In the genomic region with DNA sequence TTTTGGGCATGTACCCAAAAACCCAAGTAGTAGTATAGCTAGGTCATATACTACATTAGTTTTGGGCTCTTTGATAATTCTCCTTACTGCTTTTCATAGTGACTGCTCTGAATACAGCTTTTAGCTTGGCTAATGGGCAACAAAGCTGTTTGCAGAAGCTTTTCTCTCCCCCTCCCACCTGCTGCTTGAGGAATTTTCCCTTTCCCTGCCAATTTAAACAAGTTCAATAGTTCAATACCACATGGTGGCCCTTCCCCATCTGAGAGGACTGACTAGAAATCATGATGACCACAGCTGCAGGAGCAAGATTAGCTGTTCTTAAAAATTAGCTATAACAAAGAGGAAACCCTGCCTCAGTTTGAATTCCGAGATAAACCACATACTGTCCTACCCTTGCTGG, we compare ENCODE assay signal across 19 mouse cellular contexts. TPM values are rescaled to one million over a fixed set of nuclear protein-coding genes. Genes with fewer than 3 reads are reported as not detected.
DNase-seq lines count a peak whose midpoint lies in the region; ATAC-seq lines count a peak whose summit lies in the region.
"Had no signal": no experiment of that assay in that cellular context is flagged by ENCODE, and none has a peak within 500 bp of the region (broad histone marks: within the 10 kb centered on the region; RNA-seq: fewer than 3 reads in every experiment).

No protein-coding gene starts in this region.

- DNase-seq in midbrain, embryonic 11.5 days (ENCODE audit: low spot score, missing footprints), result no peak
- peak; percentile 77 for DNase-seq in Muller cell, postnatal 12 days (ENCODE audit: inconsistent ontology term)
- DNase-seq in embryo, embryonic 11 days, result peak; percentile 27
- no peak for DNase-seq in left cerebral cortex, postnatal 36 days (ENCODE audit: low spot score in 2 of 2)
- DNase-seq: adrenal gland, adult 8-10 months; cerebellum, adult 18-20 months; gastrocnemius, postnatal 25 days; layer of hippocampus, postnatal 36 days; lung, postnatal 14 days; right cerebral cortex, postnatal 14 days had no signal

- intact Hi-C loops in left cerebral cortex, postnatal 36 days (cut with DNase I), result no loop called here

- H3K27ac ChIP-seq in forebrain, embryonic 13.5 days, result no peak overlapping the region
- no peak overlapping the region for H3K27ac ChIP-seq in forebrain, embryonic 15.5 days (replicated peaks)
- no peak overlapping the region for H3K27ac ChIP-seq in midbrain, embryonic 11.5 days (ENCODE audit: low read depth, low read length)
- no peak overlapping the region for H3K27ac ChIP-seq in midbrain, embryonic 13.5 days
- H3K27ac ChIP-seq: hindbrain, embryonic 10.5 days; intestine, embryonic 15.5 days; liver, embryonic 14.5 days had no signal

- H3K9me3 ChIP-seq in forebrain, embryonic 13.5 days (replicated peaks), result no peaks in the 10 kb centered on the region
- no peaks in the 10 kb centered on the region for H3K9me3 ChIP-seq in forebrain, embryonic 15.5 days
- H3K9me3 ChIP-seq in midbrain, embryonic 11.5 days (ENCODE audit: control insufficient read depth, low read length), result no peaks in the 10 kb centered on the region
- no peaks in the 10 kb centered on the region for H3K9me3 ChIP-seq in midbrain, embryonic 13.5 days
- H3K9me3 ChIP-seq: hindbrain, embryonic 10.5 days; intestine, embryonic 15.5 days had no signal

- H3K27me3 ChIP-seq in forebrain, embryonic 13.5 days, result no peaks in the 10 kb centered on the region
- no peaks in the 10 kb centered on the region for H3K27me3 ChIP-seq in forebrain, embryonic 15.5 days
- H3K27me3 ChIP-seq in midbrain, embryonic 11.5 days (ENCODE audit: control insufficient read depth, insufficient read depth, low read length), result no peaks in the 10 kb centered on the region
- H3K27me3 ChIP-seq in midbrain, embryonic 13.5 days, result no peaks in the 10 kb centered on the region
- H3K27me3 ChIP-seq: intestine, embryonic 15.5 days had no signal

- 27% methylated on average over 1 of the region's 1 CpGs for WGBS in forebrain, embryonic 13.5 days
- WGBS in forebrain, embryonic 15.5 days, result 25% methylated on average over 1 of the region's 1 CpGs
- WGBS in midbrain, embryonic 11.5 days, result 59% methylated on average over 1 of the region's 1 CpGs
- whole genome bisulfite sequencing in midbrain, embryonic 13.5 days, result 55% methylated on average over 1 of the region's 1 CpGs

- H3K4me2 ChIP-seq in forebrain, embryonic 13.5 days, result no peak overlapping the region
- no peak overlapping the region for H3K4me2 ChIP-seq in forebrain, embryonic 15.5 days (replicated peaks)
- H3K4me2 ChIP-seq in midbrain, embryonic 11.5 days, result no peak overlapping the region
- no peak overlapping the region for H3K4me2 ChIP-seq in midbrain, embryonic 13.5 days (replicated peaks)
- H3K4me2 ChIP-seq: intestine, embryonic 15.5 days had no signal

- no peaks in the 10 kb centered on the region for H3K4me1 ChIP-seq in forebrain, embryonic 13.5 days
- no peaks in the 10 kb centered on the region for H3K4me1 ChIP-seq in forebrain, embryonic 15.5 days
- H3K4me1 ChIP-seq in midbrain, embryonic 11.5 days (ENCODE audit: control insufficient read depth, insufficient read depth, low read length), result no peaks in the 10 kb centered on the region
- H3K4me1 ChIP-seq in midbrain, embryonic 13.5 days (replicated peaks), result no peaks in the 10 kb centered on the region
- H3K4me1 ChIP-seq: hindbrain, embryonic 10.5 days; intestine, embryonic 15.5 days had no signal

- no peak overlapping the region for H3K4me3 ChIP-seq in forebrain, embryonic 13.5 days
- H3K4me3 ChIP-seq in forebrain, embryonic 15.5 days, result no peak overlapping the region
- no peak overlapping the region for H3K4me3 ChIP-seq in midbrain, embryonic 11.5 days (ENCODE audit: low read depth, low read length)
- no peak overlapping the region for H3K4me3 ChIP-seq in midbrain, embryonic 13.5 days (replicated peaks)
- H3K4me3 ChIP-seq: hindbrain, embryonic 10.5 days; intestine, embryonic 15.5 days had no signal

- peaks cover 7% of the 10 kb centered on the region; the same call in 1 of the 2 replicates for H3K36me3 ChIP-seq in forebrain, embryonic 13.5 days (ENCODE audit: poor library complexity, severe bottlenecking)
- H3K36me3 ChIP-seq in forebrain, embryonic 15.5 days, result peaks cover 5% of the 10 kb centered on the region
- no peaks in the 10 kb centered on the region for H3K36me3 ChIP-seq in midbrain, embryonic 11.5 days (ENCODE audit: control insufficient read depth, insufficient read depth, low read length)
- H3K36me3 ChIP-seq in midbrain, embryonic 13.5 days, result peaks cover 11% of the 10 kb centered on the region
- H3K36me3 ChIP-seq: intestine, embryonic 15.5 days had no signal

- H3K9ac ChIP-seq in forebrain, embryonic 13.5 days, result no peak overlapping the region
- H3K9ac ChIP-seq in forebrain, embryonic 15.5 days (replicated peaks), result no peak overlapping the region
- no peak overlapping the region for H3K9ac ChIP-seq in midbrain, embryonic 11.5 days (ENCODE audit: low read length)
- H3K9ac ChIP-seq in midbrain, embryonic 13.5 days (replicated peaks), result no peak overlapping the region
- H3K9ac ChIP-seq: intestine, embryonic 15.5 days; liver, embryonic 14.5 days had no signal

- peak; percentile 41; the same call in 1 of the 2 replicates for ATAC-seq in forebrain, embryonic 13.5 days
- no peak for ATAC-seq in forebrain, embryonic 15.5 days (replicated peaks)
- peak; percentile 51; the same call in 1 of the 2 replicates for ATAC-seq in midbrain, embryonic 11.5 days (ENCODE audit: low FRiP score)
- ATAC-seq in midbrain, embryonic 13.5 days, result no peak
- ATAC-seq: intestine, embryonic 15.5 days had no signal

RNA-seq across cellular contexts. Expression of a gene that starts 15.7 kb away (rescaled TPM):
- 5.0 and 5.7 TPM in 2 replicates for polyA plus RNA-seq in forebrain, embryonic 13.5 days (2015; fragmentation: Nextera tagmentation; extraction: Ambion mirVana)
- polyA plus RNA-seq in forebrain, embryonic 15.5 days (2015; fragmentation: Nextera tagmentation; extraction: Ambion mirVana), result 9.6 and 9.8 TPM in 2 replicates
- 2.6 and 4.0 TPM in 2 replicates for polyA plus RNA-seq in midbrain, embryonic 11.5 days (2014; fragmentation: Nextera tagmentation; extraction: Ambion mirVana)
- 12.0 and 14.8 TPM in 2 replicates for polyA plus RNA-seq in midbrain, embryonic 13.5 days (2015; fragmentation: Nextera tagmentation; extraction: Ambion mirVana)
- total RNA-seq in left cerebral cortex, postnatal 36 days (2021), result 10 to 100 TPM in 1 of 2 experiments, 1 to 10 TPM in 1; 8.4 to 12.3 TPM

RNA-seq across cellular contexts. Expression of a gene that starts 39.1 kb away (rescaled TPM):
- polyA plus RNA-seq in forebrain, embryonic 13.5 days (2015; fragmentation: Nextera tagmentation; extraction: Ambion mirVana), result 50.7 and 54.5 TPM in 2 replicates
- polyA plus RNA-seq in forebrain, embryonic 15.5 days (2015; fragmentation: Nextera tagmentation; extraction: Ambion mirVana), result 50.6 and 54.7 TPM in 2 replicates
- polyA plus RNA-seq in midbrain, embryonic 11.5 days (2014; fragmentation: Nextera tagmentation; extraction: Ambion mirVana), result 60.0 and 66.7 TPM in 2 replicates
- 57.4 and 63.3 TPM in 2 replicates for polyA plus RNA-seq in midbrain, embryonic 13.5 days (2015; fragmentation: Nextera tagmentation; extraction: Ambion mirVana)
- total RNA-seq in left cerebral cortex, postnatal 36 days (2021), result 10 to 100 TPM; 19.2 to 39.5 TPM

RNA-seq across cellular contexts. Expression of a gene that starts 58.6 kb away (rescaled TPM):
- 2.4 TPM in 1 of 2 replicates, not detected in the other for polyA plus RNA-seq in forebrain, embryonic 13.5 days (2015; fragmentation: Nextera tagmentation; extraction: Ambion mirVana)
- polyA plus RNA-seq in forebrain, embryonic 15.5 days (2015; fragmentation: Nextera tagmentation; extraction: Ambion mirVana), result not detected in 2 replicates
- not detected in 2 replicates for polyA plus RNA-seq in midbrain, embryonic 11.5 days (2014; fragmentation: Nextera tagmentation; extraction: Ambion mirVana)
- 1.1 and 1.5 TPM in 2 replicates for polyA plus RNA-seq in midbrain, embryonic 13.5 days (2015; fragmentation: Nextera tagmentation; extraction: Ambion mirVana)
- total RNA-seq in left cerebral cortex, postnatal 36 days (2021), result not detected
- total RNA-seq: adrenal gland, adult 8-10 months; gastrocnemius, postnatal 25 days; heart, adult 8-10 months; layer of hippocampus, postnatal 36 days; left cerebral cortex, postnatal 25 days; megakaryocyte-erythroid progenitor cell, adult 5-6 weeks had no signal
- polyA plus RNA-seq: hindbrain, embryonic 10.5 days had no signal

Comparison
In these comparisons a context has a peak if more than half of its experiments do, and no peak if none do; other contexts are left out.
1. ATAC-seq: peak in forebrain, embryonic 13.5 days (single experiment) and midbrain, embryonic 11.5 days (single experiment); none in forebrain, embryonic 15.5 days (single experiment) and midbrain, embryonic 13.5 days (single experiment).
2. DNase-seq: peak in Muller cell, postnatal 12 days (single experiment) and embryo, embryonic 11 days (single experiment); none in midbrain, embryonic 11.5 days (single experiment) and left cerebral cortex, postnatal 36 days (0 of 2).